Mouse (Mus musculus) liver, adult 2 months (tissue): ENCODE results near the gene Senp2.

Experiments used
- CTCF ChIP-seq: fragments of 200-500 bp; IDR thresholded peaks from 2 replicates; pipeline ENCODE4 v1.5.1; 2011; ENCODE audit warnings: low read depth, low read length, control low read depth
- POLR2A ChIP-seq: fragments of 200-500 bp; IDR thresholded peaks from 2 replicates; pipeline ENCODE4 v1.6.1; 2011; ENCODE audit warnings: low read length, control low read depth; ENCODE audit not compliant: insufficient read depth; ENCODE audit errors: extremely low read depth

DNA sequence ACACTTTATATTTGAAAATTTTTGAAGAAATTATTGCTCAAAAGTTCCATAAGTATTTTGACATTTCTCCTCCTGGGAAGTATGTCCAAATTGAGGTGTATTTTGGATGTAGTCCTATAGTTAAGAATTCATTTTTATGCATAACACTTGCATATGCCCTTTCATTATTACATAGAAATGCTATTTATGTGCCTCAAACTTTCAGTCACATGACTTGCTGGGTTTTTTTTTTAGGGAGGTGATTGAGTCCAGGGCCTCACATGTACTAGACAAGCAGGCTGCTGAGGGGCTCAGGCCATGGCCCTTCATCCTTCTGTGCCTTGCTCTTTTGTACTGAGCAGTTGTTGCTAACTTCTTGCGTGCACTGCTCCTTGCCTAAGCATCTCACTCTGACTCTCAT lies 30.7 kb downstream of the Senp2 start:
- TF ChIP-seq CTCF, result no peak
- no peak for TF ChIP-seq POLR2A
